Mouse (Mus musculus) forebrain, embryonic 10.5 days (tissue): Measurements from ENCODE around the gene Cubn. TPM values are rescaled to one million over a fixed set of nuclear protein-coding genes. Genes with fewer than 3 reads are reported as not detected.

Experiments used
- DNase-seq: peaks from one replicate; pipeline ENCODE4 v3.0.0-alpha.2; 2017; ENCODE audit warnings: low spot score; ENCODE audit errors: extremely low spot score
- H3K27ac ChIP-seq: fragments of 300-500 bp; sonication (generic); 2 replicates; pipeline ENCODE4 v1.5.1; 2016; ENCODE audit warnings: mild to moderate bottlenecking
- H3K27me3 ChIP-seq: fragments of 300-500 bp; sonication (generic); 2 replicates; pipeline ENCODE4 v1.6.1; 2016; ENCODE audit warnings: mild to moderate bottlenecking; ENCODE audit not compliant: poor library complexity, severe bottlenecking
- H3K36me3 ChIP-seq: fragments of 300-500 bp; sonication (generic); replicated peaks from 2 replicates; pipeline ENCODE4 v1.6.1; 2016; ENCODE audit warnings: mild to moderate bottlenecking, moderate library complexity
- H3K4me1 ChIP-seq: fragments of 300-500 bp; sonication (generic); 2 replicates; pipeline ENCODE4 v1.6.1; 2016
- H3K4me3 ChIP-seq: fragments of 300-500 bp; sonication (generic); 2 replicates; pipeline ENCODE4 v1.5.1; 2016; ENCODE audit warnings: mild to moderate bottlenecking, moderate library complexity
- H3K9me3 ChIP-seq: fragments of 300-500 bp; sonication (generic); 2 replicates; pipeline ENCODE4 v1.6.1; 2016; ENCODE audit warnings: mild to moderate bottlenecking, moderate library complexity
- WGBS: fragments of 180-500 bp; shearing (Covaris S2); methylation state at CpG from one replicate; pipeline ENCODE4 v1.1.7; 2016; 5-methylcytosine and 5-hydroxymethylcytosine counted together
- polyA plus RNA-seq: library from polyadenylated mRNA; unstranded; fragments of >200 nt; fragmentation: Nextera tagmentation; extraction: Ambion mirVana; gene quantifications from 2 replicates; pipeline ENCODE4 v1.2.1, GENCODE M21; 2016

Gene Cubn
- 0.23 and 0.40 TPM in 2 replicates for polyA plus RNA-seq

DNA sequence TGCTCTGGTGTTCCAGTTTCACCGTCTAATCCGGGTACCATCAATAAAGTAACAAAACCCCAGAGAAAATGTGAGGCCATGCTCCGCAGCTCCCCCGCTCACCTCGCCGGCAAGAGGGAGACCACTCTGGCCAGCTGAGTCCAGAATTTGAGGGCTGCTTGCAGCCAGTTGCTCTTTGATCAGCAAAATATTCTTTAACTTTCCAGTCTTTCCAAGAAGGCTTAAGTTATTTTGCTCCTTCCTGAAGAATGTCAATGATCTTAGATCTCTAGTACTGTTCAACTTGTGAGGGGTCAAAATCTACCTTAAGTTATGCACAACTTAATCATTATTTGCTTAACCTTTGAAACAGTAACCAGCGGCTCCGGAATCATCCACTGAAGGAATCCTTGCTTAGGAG lies at the start of gene Cubn:
Cubn (minus strand) TSS at position 80 of the 400 bp plus-strand sequence.
- H3K27me3 ChIP-seq: no peaks in the 10 kb centered on the region
- peak within 1 kb of the TSS; percentile 59 for H3K27ac ChIP-seq
- WGBS: 34% methylated on average over 8 of the region's 8 CpGs
- peaks cover 20% of the 10 kb centered on the region for H3K4me1 ChIP-seq
- H3K4me3 ChIP-seq: no peak within 1 kb of the TSS
- DNase-seq: no peak
- no peaks in the 10 kb centered on the region for H3K9me3 ChIP-seq
- H3K36me3 ChIP-seq: no peaks in the 10 kb centered on the region

DNA sequence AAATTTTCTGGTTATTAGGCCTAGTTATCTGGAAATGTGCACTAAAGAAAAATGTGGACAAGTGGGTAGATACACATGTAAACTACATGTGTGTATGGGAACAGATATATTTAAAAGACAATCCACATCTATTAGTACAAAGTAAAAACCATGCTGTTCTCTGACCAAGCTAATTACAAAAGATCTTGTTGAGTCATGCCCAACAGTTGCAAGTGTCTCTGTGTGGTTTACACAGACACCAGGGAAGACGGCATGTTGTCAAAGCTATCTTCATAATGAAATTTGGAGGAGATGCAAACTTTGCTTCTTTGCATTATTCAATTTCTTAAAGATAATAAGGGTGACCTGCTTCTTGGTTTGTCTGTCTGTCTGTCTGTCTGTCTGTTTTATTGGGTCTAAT lies 48.2 kb upstream of the Cubn start:
- H3K36me3 ChIP-seq: no peaks in the 10 kb centered on the region
- H3K27me3 ChIP-seq: no peaks in the 10 kb centered on the region
- H3K27ac ChIP-seq: no peak overlapping the region
- H3K9me3 ChIP-seq: no peaks in the 10 kb centered on the region
- peaks cover 35% of the 10 kb centered on the region for H3K4me1 ChIP-seq
- 89% methylated on average over 1 of the region's 1 CpGs for WGBS
- no peak for DNase-seq
- H3K4me3 ChIP-seq: no peak overlapping the region

GRCm38 (mm10) chr2:13538704-13539377 lies 47.2 kb upstream of the Cubn start:
- peaks cover 27% of the 10 kb centered on the region for H3K4me1 ChIP-seq
- no peak overlapping the region for H3K27ac ChIP-seq
- no peaks in the 10 kb centered on the region for H3K36me3 ChIP-seq
- H3K4me3 ChIP-seq: no peak overlapping the region
- no peak for DNase-seq
- no peaks in the 10 kb centered on the region for H3K27me3 ChIP-seq
- 76% methylated on average over 6 of the region's 6 CpGs for WGBS
- H3K9me3 ChIP-seq: no peaks in the 10 kb centered on the region

DNA sequence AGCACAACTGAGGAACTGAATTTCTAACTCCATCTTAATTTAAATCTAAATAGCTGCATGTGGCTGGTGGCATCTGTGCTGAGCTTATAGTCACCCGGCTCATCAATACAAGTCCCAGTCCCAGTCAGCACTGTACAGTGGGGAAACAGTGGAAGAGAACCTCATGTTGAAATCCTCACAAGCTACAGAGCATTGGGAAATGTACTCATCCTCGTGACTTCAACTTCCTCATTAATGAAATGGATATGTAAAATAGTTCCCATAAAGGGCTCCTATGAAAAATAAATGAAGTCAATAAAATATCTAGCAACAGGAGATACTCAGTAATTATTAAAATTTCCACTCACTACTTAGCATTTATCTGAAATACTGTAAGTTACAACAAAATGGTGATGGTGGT lies 46.6 kb upstream of the Cubn start:
- Histone ChIP-seq H3K4me3 (no peak overlapping the region), H3K36me3 (no peaks in the 10 kb centered on the region), H3K27ac (no peak overlapping the region), H3K4me1 (peaks cover 22% of the 10 kb centered on the region), H3K27me3 (no peaks in the 10 kb centered on the region), H3K9me3 (no peaks in the 10 kb centered on the region)
- WGBS: 85% methylated on average over 2 of the region's 2 CpGs
- no peak for DNase-seq

DNA sequence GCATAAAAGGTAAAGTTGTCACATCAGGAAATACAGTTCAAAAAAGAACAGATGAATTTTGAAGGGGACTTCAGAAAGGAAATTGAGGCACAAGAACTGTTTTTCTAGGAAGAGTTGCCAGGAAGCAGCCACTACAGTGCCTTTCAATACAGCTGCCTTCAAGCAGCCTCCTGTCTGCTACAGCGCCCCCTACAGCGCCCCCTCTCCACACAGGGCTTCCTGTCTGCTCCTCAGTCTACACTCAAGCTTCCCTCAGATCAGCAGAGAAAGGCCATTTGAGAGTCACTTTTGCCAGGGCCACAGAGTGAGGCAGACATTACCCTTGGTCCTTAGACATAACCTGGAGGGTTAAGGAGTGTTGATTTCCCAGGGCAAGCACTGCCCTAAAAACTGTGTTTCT lies 46.1 kb upstream of the Cubn start:
- Histone ChIP-seq H3K9me3 (no peaks in the 10 kb centered on the region), H3K4me1 (peaks cover 16% of the 10 kb centered on the region), H3K27ac (no peak overlapping the region), H3K27me3 (no peaks in the 10 kb centered on the region), H3K4me3 (no peak overlapping the region), H3K36me3 (no peaks in the 10 kb centered on the region)
- 6% methylated on average over 2 of the region's 2 CpGs for WGBS
- DNase-seq: no peak

DNA sequence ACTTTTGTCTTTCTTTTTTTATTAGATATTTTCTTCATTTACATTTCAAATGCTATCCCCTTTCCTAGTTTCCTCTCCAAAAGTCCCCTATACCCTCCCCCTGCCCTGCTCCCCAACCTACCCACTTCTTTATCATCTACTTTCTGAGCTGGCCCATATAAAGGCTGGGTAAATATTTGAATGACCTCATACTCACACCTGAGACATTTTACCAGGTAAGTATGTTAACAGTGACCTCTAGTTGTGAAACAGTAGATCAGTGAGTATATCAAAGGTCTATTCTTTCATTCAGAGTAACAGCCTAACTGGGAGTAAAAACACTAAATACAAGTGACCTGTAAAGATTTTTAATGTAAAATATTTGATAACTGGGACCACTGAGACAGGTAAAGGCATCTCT lies 45.1 kb upstream of the Cubn start:
- H3K9me3 ChIP-seq: no peaks in the 10 kb centered on the region
- H3K27me3 ChIP-seq: no peaks in the 10 kb centered on the region
- no peak overlapping the region for H3K27ac ChIP-seq
- H3K4me1 ChIP-seq: peaks cover 14% of the 10 kb centered on the region; the same call in 1 of the 2 replicates
- DNase-seq: no peak
- H3K4me3 ChIP-seq: no peak overlapping the region
- no peaks in the 10 kb centered on the region for H3K36me3 ChIP-seq

DNA sequence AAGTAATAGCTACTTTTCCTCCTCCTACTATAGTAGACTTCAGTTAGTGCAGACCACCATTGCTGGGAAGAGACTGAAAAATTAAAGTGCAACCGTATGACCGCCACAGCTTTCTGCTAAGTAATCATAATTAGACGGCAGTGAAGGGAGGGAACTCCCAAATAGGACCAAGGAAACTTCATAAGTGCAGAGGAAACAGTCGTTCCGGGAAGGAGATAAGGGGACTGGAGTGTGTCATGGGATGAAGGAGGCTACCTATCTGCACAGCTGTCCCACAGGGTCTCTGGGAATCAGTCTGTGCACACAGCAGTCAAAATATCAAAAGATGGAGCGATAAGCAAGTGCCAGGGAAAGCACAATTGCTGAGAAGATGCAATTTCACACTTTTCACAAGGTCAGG lies 39.0 kb upstream of the Cubn start:
- WGBS: 94% methylated on average over 6 of the region's 6 CpGs
- Histone ChIP-seq H3K27me3 (no peaks in the 10 kb centered on the region), H3K4me1 (peaks cover 16% of the 10 kb centered on the region), H3K9me3 (no peaks in the 10 kb centered on the region), H3K36me3 (no peaks in the 10 kb centered on the region), H3K27ac (no peak overlapping the region), H3K4me3 (no peak overlapping the region)
- no peak for DNase-seq

DNA sequence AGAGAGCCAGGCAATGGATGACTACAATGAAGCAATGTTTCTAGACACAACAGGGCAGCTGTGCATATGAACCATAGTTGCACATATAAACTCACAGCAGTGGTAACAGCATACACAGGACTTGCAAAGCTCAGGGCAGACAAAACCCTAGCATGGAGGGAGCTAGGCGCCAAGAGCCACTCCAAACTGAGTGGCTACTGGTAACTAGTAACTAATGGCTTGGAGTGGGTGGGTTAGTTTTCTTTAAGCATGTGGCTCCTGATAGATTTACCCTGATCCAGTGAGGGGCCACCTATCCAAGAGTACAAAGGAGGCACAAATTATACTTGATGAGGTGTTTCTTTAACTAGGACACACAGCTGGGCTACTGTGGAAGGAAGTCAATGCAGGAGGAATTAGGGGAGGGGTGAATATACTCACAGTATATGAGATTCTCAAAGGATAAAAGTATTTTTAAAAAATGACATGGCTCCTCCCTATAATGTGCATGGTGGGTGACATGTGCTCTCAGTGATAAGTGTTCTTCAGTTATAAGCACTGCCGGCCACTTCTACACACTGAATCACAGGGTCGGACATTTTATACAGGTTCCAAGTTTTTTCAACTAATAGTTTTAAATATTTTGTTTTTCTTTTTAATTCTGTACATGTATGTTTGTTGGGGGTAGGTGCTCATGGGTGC lies 37.8 kb upstream of the Cubn start:
- Histone ChIP-seq H3K27ac (0 out of 2 replicates have a peak overlapping the region, but pooled peaks have one; percentile 0), H3K9me3 (no peaks in the 10 kb centered on the region), H3K4me3 (no peak overlapping the region), H3K27me3 (no peaks in the 10 kb centered on the region), H3K36me3 (no peaks in the 10 kb centered on the region), H3K4me1 (peaks cover 8% of the 10 kb centered on the region)
- no peak for DNase-seq
- WGBS: 89% methylated on average over 3 of the region's 3 CpGs

GRCm38 (mm10) chr2:13527531-13527930 lies 35.9 kb upstream of the Cubn start:
- H3K9me3 ChIP-seq: no peaks in the 10 kb centered on the region
- 85% methylated on average over 4 of the region's 4 CpGs for WGBS
- H3K27me3 ChIP-seq: no peaks in the 10 kb centered on the region
- H3K4me1 ChIP-seq: peaks cover 16% of the 10 kb centered on the region
- H3K4me3 ChIP-seq: no peak overlapping the region
- H3K27ac ChIP-seq: no peak overlapping the region
- no peak for DNase-seq
- H3K36me3 ChIP-seq: no peaks in the 10 kb centered on the region

- WGBS: 68% methylated on average over 2 of the region's 2 CpGs
- DNase-seq: no peak
- H3K27ac ChIP-seq: no peak overlapping the region
- H3K9me3 ChIP-seq: no peaks in the 10 kb centered on the region
- no peak overlapping the region for H3K4me3 ChIP-seq
- H3K27me3 ChIP-seq: no peaks in the 10 kb centered on the region
- H3K4me1 ChIP-seq: peaks cover 20% of the 10 kb centered on the region
- H3K36me3 ChIP-seq: no peaks in the 10 kb centered on the region
These were observed 35.5 kb upstream of the Cubn start for GRCm38 (mm10) chr2:13527125-13527524.

GRCm38 (mm10) chr2:13526205-13526604 lies 34.6 kb upstream of the Cubn start:
- H3K36me3 ChIP-seq: no peaks in the 10 kb centered on the region
- DNase-seq: no peak
- no peak overlapping the region for H3K27ac ChIP-seq
- H3K27me3 ChIP-seq: no peaks in the 10 kb centered on the region
- no peak overlapping the region for H3K4me3 ChIP-seq
- WGBS: 91% methylated on average over 2 of the region's 2 CpGs
- no peaks in the 10 kb centered on the region for H3K9me3 ChIP-seq
- peaks cover 23% of the 10 kb centered on the region for H3K4me1 ChIP-seq

DNA sequence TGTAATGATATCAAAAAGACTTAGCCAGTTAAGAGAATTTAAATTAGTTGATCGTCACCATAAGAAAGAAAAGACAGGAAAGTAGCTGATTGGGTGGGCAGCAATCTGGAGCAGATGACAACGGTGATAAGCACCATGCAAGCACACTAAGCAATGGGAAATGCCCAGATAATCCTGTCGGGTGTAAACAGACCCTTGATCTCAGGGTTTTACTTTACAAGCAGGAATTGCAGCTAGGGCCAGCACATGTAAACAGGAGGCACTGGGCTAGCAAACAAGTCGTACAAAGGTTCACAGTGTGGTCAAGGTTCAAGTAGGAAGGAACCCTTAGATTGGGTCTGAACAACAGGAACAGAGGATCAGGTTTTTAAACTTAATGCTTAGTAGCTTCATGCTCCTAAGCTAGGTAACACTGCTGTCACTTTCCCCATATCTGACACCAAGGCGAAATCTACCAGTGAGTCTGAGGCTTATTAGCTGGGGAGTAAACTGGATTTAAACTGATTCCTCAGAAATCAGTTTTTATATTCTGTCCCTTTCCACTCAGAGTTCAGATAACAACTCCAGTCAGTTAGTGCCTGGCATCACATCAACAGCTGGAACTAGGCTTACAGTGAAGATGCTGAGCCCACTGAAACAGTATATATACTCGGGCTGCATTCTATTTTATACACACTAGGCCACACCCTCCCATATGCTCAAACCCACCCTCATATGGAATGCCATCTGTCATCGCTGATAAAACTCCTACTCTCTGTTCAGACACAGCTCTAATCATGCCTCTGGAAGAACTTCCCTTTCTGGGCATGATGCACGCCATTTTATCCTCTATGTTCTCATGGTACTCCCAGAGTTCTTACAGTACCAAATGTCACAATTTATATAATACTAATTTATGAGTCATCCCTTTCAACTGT lies 32.2 kb upstream of the Cubn start:
- 78% methylated on average over 8 of the region's 8 CpGs for WGBS
- H3K27me3 ChIP-seq: no peaks in the 10 kb centered on the region

More for the DNA sequence above, 32.2 kb upstream of the Cubn start:
- Histone ChIP-seq H3K9me3 (no peaks in the 10 kb centered on the region), H3K4me1 (peaks cover 18% of the 10 kb centered on the region), H3K4me3 (no peak overlapping the region), H3K36me3 (no peaks in the 10 kb centered on the region; the same call in 1 of the 2 replicates), H3K27ac (0 out of 2 replicates have a peak overlapping the region, but pooled peaks have one; percentile 31)
- DNase-seq: no peak
